Mouse (Mus musculus) adrenal gland, postnatal 10 days (tissue): ENCODE results near the gene Fbxl17. TPM values are rescaled to one million over a fixed set of nuclear protein-coding genes. Genes with fewer than 3 reads are reported as not detected.

Experiments used
- DNase-seq: peaks from one replicate; pipeline ENCODE4 v3.0.0; 2021; ENCODE audit warnings: mixed read lengths
- total RNA-seq, 2 experiments: library from RNA; stranded (reverse); gene quantifications; 2 replicates each; pipeline ENCODE4 v1.2.3; 2021

Gene Fbxl17
- total RNA-seq, 2 experiments from 2014 or later, result 25.0 to 32.7 TPM

DNA sequence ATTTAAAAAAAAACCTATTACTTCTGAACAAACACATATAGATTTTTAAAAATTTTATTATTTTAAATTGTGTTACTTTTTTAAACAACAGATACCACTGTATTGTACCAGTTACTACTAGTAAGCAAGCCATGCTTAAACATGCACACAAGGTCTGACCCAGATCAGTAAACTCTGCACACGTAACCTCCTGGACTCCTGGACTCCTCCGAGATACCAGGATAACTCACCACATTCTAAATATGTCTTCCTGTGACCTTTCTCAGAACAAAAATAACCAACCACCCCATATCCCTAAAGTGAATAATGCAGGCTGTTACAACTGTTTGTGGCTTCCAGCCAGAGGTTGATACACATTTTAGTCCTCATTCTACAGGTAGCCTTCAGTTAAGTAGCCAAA is 170.9 kb downstream of the Fbxl17 start:
- no peak for DNase-seq

DNA sequence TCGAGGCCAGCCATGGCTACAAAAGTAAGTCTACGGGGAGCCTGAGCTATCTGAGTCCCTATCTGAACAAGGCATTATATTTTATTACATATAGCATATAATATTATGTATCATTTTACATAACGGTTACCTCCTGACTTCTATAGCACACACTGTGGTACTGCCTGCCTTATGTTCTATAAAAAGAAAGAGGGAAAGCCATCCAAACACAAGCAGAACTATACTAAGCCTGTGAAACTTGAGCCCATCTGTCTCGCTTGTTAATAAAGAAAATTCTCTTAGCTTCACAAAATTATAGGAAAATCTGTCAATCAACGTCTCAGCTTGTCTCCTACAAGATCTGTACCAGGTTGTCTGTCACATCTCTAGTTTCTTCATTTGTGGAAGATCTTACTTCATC is 173.6 kb downstream of the Fbxl17 start:
- no peak for DNase-seq

DNA sequence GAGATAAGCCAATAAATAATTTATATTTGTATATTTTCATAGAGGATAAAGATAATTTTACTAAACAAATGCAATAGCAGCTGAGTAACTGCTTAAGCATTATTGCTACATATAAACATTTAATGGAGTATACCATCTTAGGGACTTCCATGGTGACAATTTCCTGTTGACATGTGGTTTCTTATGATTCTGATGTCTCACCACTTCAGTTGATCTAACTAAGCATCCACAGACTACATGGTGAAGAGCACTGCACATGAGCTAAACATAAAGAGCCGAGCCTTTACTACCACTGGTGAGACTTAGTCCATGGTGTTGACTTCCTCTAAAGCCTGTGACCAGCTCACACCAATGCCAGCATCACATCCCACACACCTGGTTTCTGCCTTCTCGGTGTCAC is 175.1 kb downstream of the Fbxl17 start:
- DNase-seq, result no peak

DNA sequence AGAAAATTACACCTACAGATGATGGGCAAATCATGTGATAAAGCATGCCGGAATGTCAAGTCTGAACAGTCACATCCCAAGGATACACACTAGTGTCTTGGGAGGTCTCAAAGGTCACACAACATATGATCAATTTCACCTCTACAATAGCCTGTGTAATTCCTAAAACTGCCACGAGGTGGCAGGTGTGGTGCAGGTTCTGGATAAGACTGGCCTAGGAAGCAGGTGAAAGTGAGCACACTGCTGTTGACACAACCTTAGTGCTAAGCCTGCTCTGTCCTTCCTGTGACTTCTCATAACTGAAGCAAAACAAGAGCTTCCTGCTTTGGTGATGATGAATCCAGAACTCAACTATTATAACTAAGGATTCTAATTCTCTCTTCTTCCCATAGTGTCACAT is 175.8 kb downstream of the Fbxl17 start:
- DNase-seq, result peak; percentile 82

DNA sequence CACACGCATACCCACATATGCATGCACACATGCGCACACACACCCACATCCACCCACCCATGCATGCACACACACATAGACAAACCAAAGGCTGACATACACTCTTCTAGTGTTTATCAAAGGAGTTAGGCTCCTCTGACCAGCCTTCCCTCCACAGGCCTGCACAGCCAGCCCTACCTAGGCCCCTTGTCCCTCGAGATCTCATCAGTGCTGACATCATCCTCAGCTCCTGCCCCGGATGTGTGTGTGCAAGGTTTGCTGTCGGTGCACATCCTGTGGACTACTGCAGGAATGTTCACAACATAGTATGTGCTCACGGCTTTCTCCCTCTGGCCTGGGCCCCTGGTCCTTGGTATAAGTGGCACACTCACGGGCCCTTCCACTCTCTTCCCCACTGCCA is 177.0 kb downstream of the Fbxl17 start:
- no peak for DNase-seq

DNA sequence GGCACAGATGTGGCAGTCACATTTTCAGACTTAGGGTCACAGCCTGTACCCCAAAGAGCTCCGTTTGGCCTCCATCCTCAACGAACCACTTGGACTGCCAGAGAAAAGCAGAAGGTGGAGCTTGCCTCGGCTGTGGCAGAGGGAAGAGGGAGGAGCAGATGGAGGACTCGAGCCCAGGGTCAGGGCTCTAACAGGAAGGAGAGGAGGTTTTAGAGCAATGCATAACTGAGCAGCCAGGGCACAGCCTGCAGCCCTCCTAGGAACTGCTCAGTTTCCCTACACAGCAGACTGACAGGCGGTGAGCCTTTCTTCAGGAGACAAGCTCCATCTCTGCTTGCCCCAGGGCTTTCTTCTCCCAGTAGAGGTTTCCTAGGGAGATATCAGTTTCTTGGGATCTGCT is 178.5 kb downstream of the Fbxl17 start:
- no peak for DNase-seq

DNA sequence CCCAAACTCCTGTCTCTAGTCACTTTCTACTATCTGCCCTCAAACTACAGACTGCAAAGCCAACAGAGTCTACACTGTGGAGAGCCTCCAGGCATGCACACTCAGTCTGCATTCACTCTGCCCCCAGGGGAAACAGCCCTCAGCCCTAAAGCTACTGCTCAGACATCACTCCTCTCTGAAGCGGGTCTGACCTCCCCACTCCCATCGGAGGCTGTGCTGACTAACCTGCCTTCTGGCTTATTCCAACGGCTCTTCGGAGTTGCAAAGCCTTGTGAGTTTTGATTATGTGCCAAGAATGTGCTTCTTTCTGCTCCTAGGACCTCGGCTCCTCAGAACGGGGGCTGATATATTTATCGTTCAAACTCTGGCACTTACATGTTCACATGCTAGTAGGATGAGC is 182.3 kb downstream of the Fbxl17 start:
- DNase-seq, result peak; percentile 21

DNA sequence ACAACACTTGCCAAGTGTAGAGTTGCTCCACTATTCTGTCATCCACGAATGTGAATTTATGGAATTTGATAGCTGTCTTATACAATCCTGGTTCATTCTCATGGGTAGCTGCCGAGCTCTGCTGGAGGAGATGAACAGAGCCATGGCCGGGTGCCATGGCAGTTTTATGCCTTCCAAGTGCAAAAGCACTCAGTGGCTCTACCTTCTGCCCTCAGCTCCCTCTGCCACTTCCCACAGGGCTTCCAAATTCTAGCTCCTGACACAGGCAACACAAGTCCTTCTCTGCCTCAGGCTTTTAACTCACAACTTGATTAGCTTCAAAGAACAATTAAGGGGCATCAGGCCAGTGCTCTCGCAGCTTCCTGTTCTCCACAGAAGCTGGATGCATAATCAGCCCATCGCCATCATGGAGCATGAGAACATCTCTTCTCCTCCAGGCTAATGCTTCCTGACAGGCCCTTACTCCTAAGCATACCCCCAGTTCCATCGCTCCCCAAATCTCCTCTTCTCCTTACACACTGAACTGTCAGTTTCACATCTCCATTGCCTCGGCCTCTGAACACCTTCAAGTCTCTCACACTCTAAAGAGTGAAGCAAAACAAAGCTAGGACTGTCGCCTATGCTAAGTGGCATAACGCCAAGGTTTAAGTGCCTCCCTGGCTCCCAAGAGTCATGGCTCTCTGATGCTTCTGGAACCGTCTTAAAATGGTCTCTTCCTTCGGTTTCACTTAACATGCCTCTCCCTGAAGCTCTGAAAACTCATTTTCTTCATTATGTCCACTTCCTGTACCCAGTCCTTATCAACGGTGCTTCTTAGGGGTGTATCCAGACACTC is 184.0 kb downstream of the Fbxl17 start:
- DNase-seq, result no peak

DNA sequence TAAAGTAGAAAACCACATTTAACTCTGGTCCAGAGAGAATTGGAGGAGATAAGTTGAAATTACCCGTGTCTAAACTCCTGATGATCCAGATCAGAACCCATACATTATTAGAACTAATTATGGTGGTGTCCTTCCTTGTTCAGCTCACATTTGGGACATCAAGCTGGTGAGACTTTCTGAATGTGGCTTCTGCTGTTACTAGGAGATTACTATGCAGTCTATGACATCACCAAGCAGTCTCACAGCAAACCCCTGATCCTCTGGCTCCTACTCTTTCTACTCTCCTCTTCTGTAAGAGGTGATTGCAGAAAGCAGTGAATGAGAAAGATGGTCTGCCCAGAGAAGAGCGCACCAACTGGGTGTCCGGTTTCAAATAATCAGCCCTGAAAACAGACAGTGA is 187.0 kb downstream of the Fbxl17 start:
- no peak for DNase-seq

DNA sequence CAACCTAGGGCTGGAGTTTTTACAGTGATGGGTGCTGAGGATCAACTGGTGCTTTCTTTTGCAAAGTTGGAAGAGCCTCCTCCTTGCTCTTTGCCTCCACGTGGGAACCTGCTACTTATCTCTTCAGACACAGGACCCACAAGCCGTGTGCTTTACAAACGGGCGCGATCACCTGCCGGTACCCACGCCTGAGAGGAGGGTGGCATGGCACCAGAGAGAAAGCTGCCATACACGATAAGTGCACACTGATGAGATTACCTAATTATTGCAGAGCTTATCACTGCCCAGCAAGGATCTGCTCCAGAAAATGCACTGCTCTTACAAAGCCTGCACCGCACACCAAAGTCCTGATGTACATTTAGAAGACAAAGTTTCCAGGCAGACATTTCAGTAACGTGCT is 187.5 kb downstream of the Fbxl17 start:
- no peak for DNase-seq

DNA sequence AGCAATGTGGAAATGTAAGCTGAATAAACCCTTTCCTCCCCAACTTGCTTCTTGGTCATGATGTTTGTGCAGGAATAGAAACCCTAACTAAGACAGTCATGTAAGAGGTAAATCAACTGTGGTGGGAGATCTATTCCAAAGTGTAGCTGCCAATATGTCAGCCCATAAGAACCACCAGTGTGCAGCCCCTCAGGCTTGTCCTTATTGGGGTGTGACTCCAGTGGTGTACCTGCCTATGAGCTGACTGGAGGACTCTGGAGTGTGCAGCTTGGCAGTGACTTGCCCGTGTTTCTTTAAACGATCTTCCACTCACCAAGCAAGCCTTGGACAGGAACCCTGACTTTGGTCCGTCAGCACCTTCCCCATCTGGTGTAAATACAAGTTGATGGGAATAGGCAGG is 188.2 kb downstream of the Fbxl17 start:
- no peak for DNase-seq

DNA sequence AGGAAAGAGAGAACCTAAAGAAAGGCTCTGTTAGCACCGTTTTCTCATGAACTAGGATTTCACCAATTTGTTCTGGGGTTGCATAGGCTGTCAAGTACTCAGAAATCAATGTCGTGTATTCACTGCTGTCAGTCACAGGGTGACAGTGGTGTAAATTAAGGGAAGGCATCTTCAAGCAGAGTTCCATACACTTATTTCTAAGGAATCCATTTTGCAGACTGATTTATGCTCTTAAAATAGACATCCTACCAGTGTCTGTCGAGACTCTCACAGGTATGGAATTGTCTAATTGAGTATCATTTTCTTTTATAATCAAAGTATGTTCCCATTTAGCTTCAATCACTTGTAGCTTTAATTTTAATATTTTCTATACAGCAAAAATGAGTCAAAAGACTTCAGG is 189.8 kb downstream of the Fbxl17 start:
- DNase-seq, result no peak

DNA sequence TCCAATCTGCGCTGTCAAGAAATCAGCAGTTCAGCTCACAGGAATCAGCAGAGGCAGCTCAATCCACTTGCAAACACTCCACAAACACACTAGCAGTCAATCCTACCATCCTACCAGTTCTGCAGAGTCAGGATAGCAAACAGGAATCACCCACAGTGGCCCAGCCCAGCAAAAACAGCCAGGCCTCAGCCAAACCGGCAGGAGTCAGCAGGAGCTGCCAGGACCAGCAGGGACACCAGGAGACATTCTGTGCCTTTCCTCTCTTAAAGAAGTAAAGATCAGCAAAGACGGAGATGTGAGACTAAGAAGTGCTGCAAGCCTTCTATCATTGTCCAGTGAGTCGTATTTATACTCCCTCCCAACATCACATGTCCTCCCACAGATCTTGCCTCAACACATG is 196.0 kb downstream of the Fbxl17 start:
- no peak for DNase-seq

DNA sequence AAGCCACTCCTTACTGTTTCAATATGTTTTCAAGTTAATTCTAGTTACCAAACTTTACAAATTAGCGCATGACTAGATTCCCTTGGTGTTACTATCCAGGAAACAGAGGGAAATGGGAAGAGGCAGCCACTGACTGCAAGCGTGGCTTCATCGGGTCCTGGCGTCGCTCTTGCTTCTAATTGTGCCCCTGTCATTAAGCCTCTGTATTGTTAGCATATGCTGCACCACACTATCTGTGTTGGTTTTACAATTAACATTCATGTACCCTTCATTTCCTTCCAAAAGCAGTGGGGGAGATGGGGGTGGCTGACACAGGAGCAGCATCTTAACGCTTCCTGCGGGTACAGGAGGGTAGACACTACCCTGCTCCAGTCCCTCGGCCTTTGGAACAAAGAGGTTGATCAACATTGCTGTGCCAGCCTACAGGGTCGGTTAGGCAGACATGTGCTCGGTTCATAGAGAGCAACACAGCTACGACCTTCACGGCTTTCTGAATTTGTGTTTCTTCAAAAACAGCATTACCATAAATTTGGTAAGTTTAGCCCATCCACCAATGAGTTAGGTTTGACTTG is 197.9 kb downstream of the Fbxl17 start:
- no peak for DNase-seq

DNA sequence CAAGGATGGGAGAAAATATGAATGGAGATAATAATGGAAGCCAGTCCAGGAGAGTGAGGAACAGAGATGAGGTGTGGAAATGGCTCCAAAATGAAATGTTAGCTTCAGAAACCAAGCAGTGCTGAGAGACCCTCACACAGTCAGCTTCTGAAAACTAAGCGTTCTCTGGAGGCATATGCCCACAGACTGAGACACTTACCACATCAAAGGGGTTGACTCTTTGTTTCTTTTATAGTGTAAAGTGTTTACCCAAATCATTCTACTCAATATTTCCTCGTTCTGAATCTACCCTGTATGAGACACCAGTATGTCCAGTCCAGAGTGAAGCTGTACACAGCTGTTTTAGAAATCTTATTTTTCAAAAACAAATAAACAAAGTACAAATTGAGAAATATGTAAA is 204.3 kb downstream of the Fbxl17 start:
- DNase-seq, result no peak

DNA sequence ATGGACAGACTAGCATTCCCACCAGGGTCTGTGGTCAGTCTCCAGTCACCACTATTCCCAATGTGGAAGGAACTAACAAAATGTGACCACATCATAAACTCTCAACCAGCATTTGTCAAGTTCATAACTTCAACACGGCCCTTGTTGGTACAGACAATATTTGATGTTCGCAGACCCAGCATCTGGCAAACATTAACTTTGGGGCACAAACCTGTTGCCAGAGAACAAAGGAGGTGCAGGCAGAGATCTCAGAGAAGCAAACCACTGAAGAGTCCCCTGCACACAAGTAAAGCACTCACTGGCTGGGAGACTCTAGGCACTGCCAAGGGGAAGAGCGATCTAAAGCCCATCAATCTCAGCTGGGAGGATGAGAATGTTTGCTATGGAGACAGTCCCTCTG is 204.9 kb downstream of the Fbxl17 start:
- no peak for DNase-seq

DNA sequence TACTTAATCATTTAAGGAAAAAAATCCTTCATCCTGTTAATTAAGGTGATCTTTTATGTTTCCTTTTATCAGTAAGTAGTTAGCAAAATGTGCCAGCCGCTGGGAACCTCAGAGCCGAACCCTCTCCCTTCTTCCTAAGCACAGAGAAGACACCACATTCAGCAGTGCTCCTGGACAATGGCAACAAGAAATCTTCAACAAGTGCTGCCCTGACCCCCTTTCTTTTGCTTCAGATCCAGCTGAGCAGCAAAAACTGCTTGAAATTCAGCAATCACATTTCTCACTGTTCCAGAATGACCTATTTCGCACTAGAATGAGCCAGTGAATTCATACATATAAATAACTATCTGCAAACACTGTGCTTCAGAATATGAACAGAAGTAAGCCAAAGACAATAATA is 205.8 kb downstream of the Fbxl17 start:
- no peak for DNase-seq

DNA sequence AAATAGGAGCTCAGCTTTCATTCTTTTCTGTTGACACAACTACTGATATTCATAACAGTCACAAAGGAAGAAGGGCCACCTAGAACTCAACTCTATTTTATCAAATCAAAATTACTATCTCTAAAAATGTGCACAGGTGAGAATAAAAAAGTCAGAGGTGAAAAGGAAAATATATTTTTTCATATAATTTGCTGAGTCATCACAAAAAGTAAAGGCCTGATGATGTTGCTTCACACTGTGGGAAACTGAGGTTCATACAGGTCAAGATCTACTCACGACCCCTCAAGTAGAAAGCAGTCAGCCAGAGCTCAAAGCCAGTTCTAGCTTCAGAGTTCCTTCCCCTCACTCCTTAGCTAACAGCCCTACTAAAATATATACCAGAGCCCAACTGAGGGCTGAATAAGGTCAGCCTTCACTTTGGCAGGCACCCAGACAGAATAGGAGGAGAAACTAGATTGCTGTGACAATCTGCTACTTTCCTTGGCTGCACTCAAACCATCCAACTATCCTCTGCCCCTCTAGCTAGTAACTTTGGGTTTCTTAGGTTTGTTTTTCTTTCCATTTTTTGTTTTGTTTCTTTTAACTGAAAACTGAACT is 210.4 kb downstream of the Fbxl17 start:
- DNase-seq, result peak; percentile 45

DNA sequence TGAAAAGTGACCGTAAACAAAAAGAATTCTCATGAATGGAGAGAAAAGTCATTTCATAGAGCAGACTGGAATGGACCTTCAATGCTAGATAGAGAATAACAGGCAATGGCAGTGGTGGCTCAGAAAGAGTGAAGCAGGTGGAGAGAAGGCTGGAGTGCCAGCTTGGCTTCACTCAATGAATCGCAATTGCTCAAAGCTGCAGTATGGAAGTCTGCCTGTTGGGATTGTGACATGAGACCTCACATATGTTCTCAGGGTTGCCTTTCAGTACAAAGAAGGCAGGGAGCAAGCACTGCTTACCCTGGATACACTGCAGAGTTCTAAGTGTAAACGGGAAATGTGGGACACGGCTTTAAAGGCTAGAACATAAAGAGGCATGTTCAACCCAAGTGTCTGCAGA is 211.0 kb downstream of the Fbxl17 start:
- DNase-seq, result no peak

DNA sequence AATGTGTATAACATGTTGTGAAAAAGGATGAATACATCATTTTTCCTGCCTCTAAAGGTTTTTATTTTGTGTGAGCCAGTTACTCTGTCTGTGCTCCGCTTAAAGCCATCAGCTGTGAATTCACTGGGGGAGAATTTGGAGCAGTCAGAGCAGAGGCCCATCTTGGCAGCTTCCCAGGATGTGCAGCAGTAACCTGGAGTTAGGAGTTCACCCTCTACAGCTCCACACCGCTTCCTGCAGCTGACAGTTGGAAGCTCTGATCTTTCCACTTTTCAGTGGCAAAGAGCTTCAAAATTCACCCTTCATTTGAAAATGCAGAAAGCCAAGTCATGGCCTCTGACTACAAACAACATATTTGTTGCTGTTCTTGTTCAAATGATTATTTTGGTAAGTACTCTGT is 212.4 kb downstream of the Fbxl17 start:
- peak; percentile 58 for DNase-seq

DNA sequence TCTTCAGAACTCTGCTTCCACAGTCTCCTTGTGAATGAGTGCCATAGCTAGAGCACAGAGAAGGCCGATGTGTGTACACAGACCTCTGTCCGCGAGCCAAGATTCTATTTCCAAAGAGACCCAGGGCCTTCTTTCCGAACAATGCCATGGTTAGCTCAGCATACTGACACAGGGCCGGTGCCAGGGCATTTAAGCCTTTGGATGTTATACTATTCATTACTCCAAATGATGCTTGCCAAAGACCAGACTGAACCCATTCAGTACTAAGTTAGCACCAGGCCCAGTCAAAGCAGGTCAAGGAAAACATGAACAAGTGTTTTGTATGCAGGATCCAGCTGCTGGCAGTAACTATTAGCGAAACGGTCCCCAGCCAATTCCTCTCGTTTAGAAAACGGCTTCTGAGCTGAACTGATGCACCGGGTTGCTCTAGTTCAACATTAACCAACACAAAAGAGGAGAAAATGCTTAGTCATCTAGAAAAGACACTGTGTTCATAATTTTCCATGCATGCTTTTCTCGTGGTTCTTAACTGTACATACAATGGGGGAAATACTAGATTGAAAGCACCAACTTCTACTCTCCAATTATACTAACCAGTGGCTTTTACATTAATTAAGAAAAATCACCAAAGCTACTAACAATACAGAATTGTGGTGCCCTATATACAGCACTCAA is 214.4 kb downstream of the Fbxl17 start:
- peak; percentile 51 for DNase-seq

DNA sequence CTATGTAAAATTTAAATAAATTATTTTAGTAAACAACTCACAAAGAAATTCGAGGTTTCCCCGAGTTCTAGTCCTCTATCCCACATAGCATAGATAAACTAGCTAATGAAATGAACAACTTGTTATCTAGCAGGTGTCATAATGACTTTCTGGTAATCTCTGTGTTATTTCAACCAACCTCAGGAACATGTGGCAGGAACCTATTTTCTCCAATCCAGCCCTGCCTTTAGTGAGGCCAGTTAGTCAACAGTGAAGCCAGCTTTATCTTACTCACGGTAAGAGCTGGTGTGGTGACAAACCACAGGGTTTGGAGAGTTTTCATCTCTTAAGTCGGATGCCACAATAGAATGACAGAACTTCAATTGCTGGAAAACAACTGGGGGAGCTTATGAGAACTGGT is 215.7 kb downstream of the Fbxl17 start:
- no peak for DNase-seq

DNA sequence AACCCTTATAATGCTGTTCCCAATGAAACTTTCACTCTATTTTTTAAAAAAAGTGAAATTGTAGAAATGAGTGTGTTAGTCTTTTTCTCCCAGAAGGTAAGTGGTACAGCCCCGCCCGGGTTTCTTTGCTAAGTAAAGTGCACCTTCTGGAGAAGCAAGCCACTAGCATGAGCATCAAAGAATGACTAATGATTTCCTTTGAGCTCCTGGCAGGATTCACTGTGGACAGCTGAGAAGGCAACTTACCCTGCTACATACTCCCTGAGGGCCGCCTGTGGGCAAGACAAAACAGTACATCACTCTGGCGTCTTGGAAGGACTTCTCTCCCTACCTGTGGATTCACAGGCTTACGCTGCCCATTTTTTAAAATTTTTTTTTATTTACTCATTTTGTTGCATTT is 217.8 kb downstream of the Fbxl17 start:
- no peak for DNase-seq
